Mouse (Mus musculus) MEL (cell line): ENCODE data around the gene Olfr710. TPM values are rescaled to one million over a fixed set of nuclear protein-coding genes. Genes with fewer than 3 reads are reported as not detected.
A peak's percentile ranks its signal among the peaks of the same experiment; 100 is the strongest.

Experiments
- DNase-seq: peaks from one replicate; pipeline ENCODE4 v3.0.0; 2011; ENCODE audit warnings: low read depth, low spot score
- H3K27ac ChIP-seq: 2 replicates; pipeline ENCODE4 v1.5.1; 2012; ENCODE audit warnings: low read depth, mild to moderate bottlenecking, control low read depth, low read length, moderate library complexity; ENCODE audit not compliant: control insufficient read depth
- H3K27me3 ChIP-seq, 2 experiments: fragments of 150-350 bp in 1 of 2; sonication (generic) in 1 of 2; 2 replicates each; pipeline ENCODE4 v1.6.1; 2012; ENCODE audit warnings: low read length in 2 of 2, mild to moderate bottlenecking in 2 of 2, improper control_type of control experiment in 1 of 2, moderate library complexity in 1 of 2; ENCODE audit not compliant: insufficient read depth in 2 of 2, control insufficient read depth in 1 of 2
- H3K36me3 ChIP-seq, 2 experiments: 2 replicates each; pipeline ENCODE4 v1.6.1; 2012 to 2014; ENCODE audit warnings: low read length in 2 of 2, improper control_type of control experiment in 1 of 2, inconsistent platforms in 1 of 2, mild to moderate bottlenecking in 1 of 2; ENCODE audit not compliant: insufficient read depth in 2 of 2, control insufficient read depth in 1 of 2
- H3K4me1 ChIP-seq, 2 experiments: fragments of 150-350 bp in 1 of 2; sonication (generic) in 1 of 2; 2 replicates each; pipeline ENCODE4 v1.6.1; 2012; ENCODE audit warnings: low read length in 2 of 2, improper control_type of control experiment in 1 of 2, mild to moderate bottlenecking in 1 of 2; ENCODE audit not compliant: insufficient read depth in 2 of 2, control insufficient read depth in 1 of 2
- H3K4me3 ChIP-seq, 2 experiments: fragments of 150-350 bp in 1 of 2; sonication (generic) in 1 of 2; 2 replicates each; pipeline ENCODE4 v1.5.1; 2012; ENCODE audit warnings: low read depth in 2 of 2, low read length in 2 of 2, mild to moderate bottlenecking in 2 of 2, moderate library complexity in 2 of 2, control low read depth in 1 of 2, improper control_type of control experiment in 1 of 2; ENCODE audit not compliant: control insufficient read depth in 1 of 2, insufficient read depth in 1 of 2
- H3K79me2 ChIP-seq: 2 replicates; pipeline ENCODE4 v1.6.1; 2012; ENCODE audit warnings: mild to moderate bottlenecking, low read length, moderate library complexity; ENCODE audit not compliant: control insufficient read depth, poor library complexity, insufficient read depth
- H3K9ac ChIP-seq: 2 replicates; pipeline ENCODE4 v1.6.1; 2012; ENCODE audit warnings: low read depth, mild to moderate bottlenecking, control low read depth, low read length, moderate library complexity; ENCODE audit not compliant: control insufficient read depth, poor library complexity, severe bottlenecking
- H3K9me3 ChIP-seq: fragments of 150-350 bp; sonication (generic); replicated peaks from 2 replicates; pipeline ENCODE4 v1.6.1; 2012; ENCODE audit warnings: mild to moderate bottlenecking, low read length, improper control_type of control experiment, moderate library complexity; ENCODE audit not compliant: insufficient read depth
- BHLHE40 ChIP-seq: IDR thresholded peaks from 2 replicates; pipeline ENCODE4 v1.6.1; 2012; ENCODE audit warnings: low read depth, mild to moderate bottlenecking, inconsistent platforms, low read length, improper control_type of control experiment, borderline replicate concordance
- CHD1 ChIP-seq: IDR thresholded peaks from 2 replicates; pipeline ENCODE4 v1.6.1; 2012; ENCODE audit warnings: low read depth, mild to moderate bottlenecking, inconsistent platforms, low read length, improper control_type of control experiment
- CHD2 ChIP-seq: IDR thresholded peaks from 2 replicates; pipeline ENCODE4 v1.6.1; 2011; ENCODE audit warnings: low read length, improper control_type of control experiment
- CTCF ChIP-seq, 3 experiments: IDR thresholded peaks in 2 of 3; conservative IDR thresholded peaks in 1 of 3; 2 replicates each; pipeline ENCODE4 v1.5.1; 2011 to 2012; ENCODE audit warnings: low read length in 3 of 3, low read depth in 2 of 3, mild to moderate bottlenecking in 2 of 3, improper control_type of control experiment in 1 of 3, inconsistent platforms in 1 of 3, mixed read lengths in 1 of 3, moderate library complexity in 1 of 3; ENCODE audit not compliant: control insufficient read depth in 1 of 3, insufficient read depth in 1 of 3, poor library complexity in 1 of 3, severe bottlenecking in 1 of 3
- E2F4 ChIP-seq: IDR thresholded peaks from 2 replicates; pipeline ENCODE4 v1.6.1; 2011; ENCODE audit warnings: low read depth, low read length, improper control_type of control experiment, borderline replicate concordance
- EP300 ChIP-seq, 2 experiments: IDR thresholded peaks; 2 replicates each; pipeline ENCODE4 v1.6.1; 2011; ENCODE audit warnings: improper control_type of control experiment in 2 of 2, low read length in 2 of 2, low read depth in 1 of 2, mild to moderate bottlenecking in 1 of 2
- ETS1 ChIP-seq: IDR thresholded peaks from 2 replicates; pipeline ENCODE4 v1.6.1; 2012; ENCODE audit warnings: low read depth, mild to moderate bottlenecking, inconsistent platforms, low read length, improper control_type of control experiment, moderate library complexity
- HCFC1 ChIP-seq: IDR thresholded peaks from 2 replicates; pipeline ENCODE4 v1.6.1; 2012; ENCODE audit warnings: low read depth, mild to moderate bottlenecking, inconsistent platforms, low read length, improper control_type of control experiment, moderate library complexity
- KAT2A ChIP-seq: conservative IDR thresholded peaks from 2 replicates; pipeline ENCODE4 v1.6.1; 2012; ENCODE audit warnings: low read depth, low read length, improper control_type of control experiment, inconsistent platforms
- MAZ ChIP-seq: IDR thresholded peaks from 2 replicates; pipeline ENCODE4 v1.6.1; 2012; ENCODE audit warnings: low read depth, mild to moderate bottlenecking, inconsistent platforms, low read length, improper control_type of control experiment
- MEF2A ChIP-seq: IDR thresholded peaks from 2 replicates; pipeline ENCODE4 v1.6.1; 2014; ENCODE audit warnings: low read depth, mild to moderate bottlenecking, inconsistent platforms, low read length, improper control_type of control experiment; ENCODE audit not compliant: poor library complexity, insufficient replicate concordance, severe bottlenecking; ENCODE audit errors: extremely low read depth
- MYC ChIP-seq: IDR thresholded peaks from 2 replicates; pipeline ENCODE4 v1.6.1; 2011; ENCODE audit warnings: low read depth, mild to moderate bottlenecking, low read length, improper control_type of control experiment, moderate library complexity
- NELFE ChIP-seq: IDR thresholded peaks from 2 replicates; pipeline ENCODE4 v1.6.1; 2011; ENCODE audit warnings: low read depth, low read length, improper control_type of control experiment
- NRF1 ChIP-seq: IDR thresholded peaks from 2 replicates; pipeline ENCODE4 v1.6.1; 2014; ENCODE audit warnings: low read depth, mild to moderate bottlenecking, inconsistent platforms, low read length, improper control_type of control experiment, moderate library complexity; ENCODE audit not compliant: poor library complexity, insufficient read depth, severe bottlenecking
- POLR2AphosphoS2 ChIP-seq: IDR thresholded peaks from 2 replicates; pipeline ENCODE4 v1.6.1; 2011; ENCODE audit warnings: low read length, improper control_type of control experiment
- POLR2AphosphoS5 ChIP-seq: IDR thresholded peaks from 2 replicates; pipeline ENCODE4 v1.6.1; 2012; ENCODE audit warnings: low read depth, borderline replicate concordance, mild to moderate bottlenecking, inconsistent platforms, low read length, moderate library complexity, mixed read lengths
- RAD21 ChIP-seq: IDR thresholded peaks from 2 replicates; pipeline ENCODE4 v1.6.1; 2011; ENCODE audit warnings: mild to moderate bottlenecking, low read depth, low read length, improper control_type of control experiment
- RCOR1 ChIP-seq: IDR thresholded peaks from 2 replicates; pipeline ENCODE4 v1.6.1; 2012; ENCODE audit warnings: low read depth, mild to moderate bottlenecking, inconsistent platforms, low read length, improper control_type of control experiment
- SMC3 ChIP-seq: IDR thresholded peaks from 2 replicates; pipeline ENCODE4 v1.6.1; 2011; ENCODE audit warnings: low read depth, low read length, improper control_type of control experiment
- TAL1 ChIP-seq: IDR thresholded peaks from 2 replicates; pipeline ENCODE4 v1.6.1; 2012; ENCODE audit warnings: mild to moderate bottlenecking, inconsistent platforms, low read length, moderate library complexity, mixed read lengths
- TCF12 ChIP-seq: IDR thresholded peaks from 2 replicates; pipeline ENCODE4 v1.6.1; 2014; ENCODE audit warnings: low read depth, mild to moderate bottlenecking, inconsistent platforms, low read length, improper control_type of control experiment, moderate library complexity
- UBTF ChIP-seq: IDR thresholded peaks from 2 replicates; pipeline ENCODE4 v1.6.1; 2012; ENCODE audit warnings: low read depth, mild to moderate bottlenecking, inconsistent platforms, low read length, improper control_type of control experiment, moderate library complexity, borderline replicate concordance; ENCODE audit not compliant: insufficient read depth
- USF1 ChIP-seq: IDR thresholded peaks from 2 replicates; pipeline ENCODE4 v1.6.1; 2014; ENCODE audit warnings: low read depth, mild to moderate bottlenecking, inconsistent platforms, low read length, improper control_type of control experiment, moderate library complexity
- ZMIZ1 ChIP-seq: IDR thresholded peaks from 2 replicates; pipeline ENCODE4 v1.6.1; 2012; ENCODE audit warnings: low read depth, mild to moderate bottlenecking, inconsistent platforms, low read length, improper control_type of control experiment, moderate library complexity
- ZNF384 ChIP-seq: IDR thresholded peaks from 2 replicates; pipeline ENCODE4 v1.6.1; 2012; ENCODE audit warnings: low read depth, mild to moderate bottlenecking, inconsistent platforms, low read length, improper control_type of control experiment
- polyA plus RNA-seq, 2 experiments: library from polyadenylated mRNA; stranded (reverse) in 1 of 2; unstranded in 1 of 2; fragments of >175 nt in 1 of 2; fragments of >200 nt in 1 of 2; gene quantifications; 2 replicates each; pipeline versions ENCODE4 v1.2.1 to v1.2.4; 2012; ENCODE audit warnings: low replicate concordance in 2 of 2, low read depth in 1 of 2; ENCODE audit not compliant: insufficient read length in 2 of 2, insufficient read depth in 1 of 2, missing spikeins in 1 of 2
- total RNA-seq: library from RNA; depleted of rRNA; stranded (reverse); fragments of 300-350 nt; gene quantifications from 2 replicates; pipeline ENCODE4 v1.2.3, GENCODE M21; 2012; rRNA removed

The Olfr710 gene
- not detected in 2 replicates for total RNA-seq
- polyA plus RNA-seq = not detected

DNA sequence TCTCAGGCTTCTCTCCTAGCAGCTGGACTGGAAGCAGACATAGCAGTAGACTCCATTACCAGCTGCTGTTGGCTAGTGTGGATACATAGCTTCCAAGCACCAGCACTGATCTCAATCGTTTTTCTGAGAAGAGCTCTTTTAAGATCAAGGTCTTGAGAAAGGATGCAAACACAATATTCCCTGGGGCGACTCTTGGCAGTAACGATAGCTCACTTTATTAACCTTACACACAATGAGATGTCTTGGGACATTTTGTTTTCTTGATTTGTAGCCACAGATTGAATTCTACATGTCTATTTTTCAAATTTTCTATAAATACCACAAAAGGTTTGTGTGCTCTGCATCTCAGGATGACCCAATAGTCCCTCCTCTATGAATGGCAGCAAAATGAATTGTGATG lies at the start of gene Olfr710:
Olfr710 (minus strand) TSS at position 101 of the 400 bp plus-strand sequence.
- Histone ChIP-seq H3K4me3 (no peak within 1 kb of the TSS), H3K27me3 (no peaks in the 10 kb centered on the region)
- TF ChIP-seq E2F4 = no peak
- no peak for TF ChIP-seq UBTF
- no peak for TF ChIP-seq RAD21
- TF ChIP-seq ETS1 = no peak
- TF ChIP-seq, all 39 proteins: peak for 0
- Histone ChIP-seq H3K9me3 (no peaks in the 10 kb centered on the region), H3K79me2 (no peaks in the 10 kb centered on the region), H3K27ac (no peak within 1 kb of the TSS), H3K9ac (no peak within 1 kb of the TSS), H3K36me3 (no peaks in the 10 kb centered on the region), H3K4me1 (no peaks in the 10 kb centered on the region)
- no peak for DNase-seq

DNA sequence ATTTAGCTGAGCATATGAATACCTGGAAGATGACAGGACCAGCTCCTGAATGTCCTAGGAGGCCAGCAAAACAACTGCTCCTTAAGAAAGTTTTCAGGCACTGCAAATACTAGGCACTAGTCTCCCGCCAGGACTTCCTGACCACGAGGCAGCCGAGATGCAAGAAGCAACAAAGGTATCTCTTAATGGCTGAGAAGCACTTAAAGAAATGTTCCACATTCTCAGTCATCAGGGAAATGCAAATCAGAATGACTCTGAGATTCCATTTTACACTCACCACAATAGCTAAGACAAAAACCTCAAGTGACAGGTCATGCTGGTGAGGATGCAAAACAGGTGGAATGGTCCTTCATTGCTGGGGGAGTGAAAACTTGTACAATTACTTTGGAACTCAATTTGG lies 37.1 kb upstream of the Olfr710 start:
- H3K27ac ChIP-seq = no peak overlapping the region

GRCm38 (mm10) chr7:106975353-106975752 lies 27.2 kb upstream of the Olfr710 start, which contains the start of gene Olfr711:
Olfr711 (minus strand) TSS chr7:106975453.
- Histone ChIP-seq H3K27me3 (no peaks in the 10 kb centered on the region), H3K4me1 (no peaks in the 10 kb centered on the region), H3K4me3 (no peak within 1 kb of the TSS), H3K27ac (no peak within 1 kb of the TSS), H3K36me3 (no peaks in the 10 kb centered on the region), H3K9me3 (no peaks in the 10 kb centered on the region), H3K9ac (no peak within 1 kb of the TSS), H3K79me2 (no peaks in the 10 kb centered on the region)
- TF ChIP-seq CHD1 (no peak), RCOR1 (no peak), MEF2A (no peak), CHD2 (no peak), E2F4 (no peak), CTCF (IDR thresholded peaks at IDR 0.05 in 2 of 3, conservative IDR thresholded peaks at IDR 0.05 in 1 of 3; ENCODE audit: control insufficient read depth in 1 of 3, insufficient read depth in 1 of 3, low read depth in 2 of 3, low read length in 3 of 3, poor library complexity in 1 of 3, severe bottlenecking in 1 of 3) (no peak), SMC3 (no peak), MAZ (no peak)
- no peak for DNase-seq

More for the DNA sequence above, 37.1 kb upstream of the Olfr710 start:
- no peak for TF ChIP-seq NELFE
- no peak for TF ChIP-seq CHD2
- TF ChIP-seq E2F4 = no peak
- no peak for TF ChIP-seq BHLHE40
- TF ChIP-seq POLR2AphosphoS5 = no peak
- no peak for TF ChIP-seq KAT2A
- no peak for TF ChIP-seq EP300 (IDR thresholded peaks at IDR 0.05; ENCODE audit: low read depth in 1 of 2, low read length in 2 of 2)
- no peak for TF ChIP-seq HCFC1
- no peak for TF ChIP-seq TAL1
- TF ChIP-seq USF1 = no peak
- no peak for TF ChIP-seq SMC3
- TF ChIP-seq MAZ = no peak
- no peak for TF ChIP-seq POLR2AphosphoS2
- no peak for TF ChIP-seq MYC
- no peak for TF ChIP-seq TCF12
- no peak for TF ChIP-seq ZMIZ1
- no peak for TF ChIP-seq CTCF (IDR thresholded peaks at IDR 0.05 in 2 of 3, conservative IDR thresholded peaks at IDR 0.05 in 1 of 3; ENCODE audit: control insufficient read depth in 1 of 3, insufficient read depth in 1 of 3, low read depth in 2 of 3, low read length in 3 of 3, poor library complexity in 1 of 3, severe bottlenecking in 1 of 3)
- TF ChIP-seq CHD1 = no peak
- TF ChIP-seq NRF1 = no peak
- no peak for TF ChIP-seq ZNF384
- TF ChIP-seq, all 39 proteins: peak for 0
- H3K4me3 ChIP-seq = no peak overlapping the region
- no peaks in the 10 kb centered on the region for H3K4me1 ChIP-seq
- H3K27me3 ChIP-seq = no peaks in the 10 kb centered on the region
- H3K9me3 ChIP-seq = no peaks in the 10 kb centered on the region
- H3K36me3 ChIP-seq = no peaks in the 10 kb centered on the region
- DNase-seq = peak; percentile 7
- H3K79me2 ChIP-seq = no peaks in the 10 kb centered on the region
- 0 out of 2 replicates have a peak overlapping the region, but pooled peaks have one; percentile 37 for H3K9ac ChIP-seq
